9 mouse cellular contexts compared by ENCODE assay signal in the genomic region with DNA sequence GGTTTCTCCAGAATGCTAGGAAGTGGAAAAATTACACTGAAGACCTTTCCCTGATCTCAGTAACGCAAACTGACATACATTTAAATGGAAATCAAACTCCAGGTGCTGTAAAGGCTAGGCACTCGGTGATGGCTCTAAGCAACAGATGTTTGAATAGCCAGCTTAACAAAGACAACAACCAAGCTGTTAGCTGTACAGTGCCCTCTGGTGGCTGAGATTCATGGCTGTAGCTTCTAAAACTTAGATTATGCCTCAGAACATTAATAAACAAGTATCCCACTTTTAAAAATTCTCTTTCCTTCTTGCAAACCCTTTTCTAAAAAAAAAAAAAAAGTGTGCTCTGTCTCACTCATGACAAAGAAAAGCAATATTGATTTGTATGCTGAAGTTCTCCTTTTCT.
DNase-seq lines count a peak whose midpoint lies in the region; ATAC-seq and TF ChIP-seq lines count a peak whose summit lies in the region.
"Had no signal": no experiment of that assay in that cellular context is flagged by ENCODE, and none has a peak within 500 bp of the region (broad histone marks: within the 10 kb centered on the region; RNA-seq: fewer than 3 reads in every experiment).

No protein-coding gene starts in this region.

- H3K9ac ChIP-seq in neural tube, embryonic 15.5 days (replicated peaks) = no peak overlapping the region
- H3K9ac ChIP-seq: limb, embryonic 13.5 days had no signal

- H3K27ac ChIP-seq in neural tube, embryonic 15.5 days (replicated peaks) = no peak overlapping the region
- H3K27ac ChIP-seq: limb, embryonic 13.5 days had no signal

- intact Hi-C loops in gastrocnemius, postnatal 14 days (cut with DNase I; ENCODE audit: low total_unique reads) = loop anchor here (5.0 to 10.0 kb wide), 2 partner anchors 159 to 791 kb away; no protein-coding TSS in a partner anchor

- DNase-seq in gastrocnemius, adult 18-20 months (ENCODE audit: low spot score) = peak; percentile 49
- DNase-seq in gastrocnemius, postnatal 25 days = no peak
- DNase-seq in c-Kit-positive CD71-positive TER-119-positive erythroid progenitor cells, embryonic 14.5 days (ENCODE audit: low spot score) = peak; percentile 21
- peak; percentile 61 for DNase-seq in gastrocnemius, postnatal 14 days
- peak; percentile 35 to 59 for DNase-seq in layer of hippocampus, postnatal 14 days (ENCODE audit: low spot score in 2 of 2)
- DNase-seq in B cell, adult 2 months = no peak

- 0 out of 2 replicates have a peak, but pooled peaks have one; percentile 14 for ATAC-seq in neural tube, embryonic 15.5 days (ENCODE audit: low FRiP score)

- no peaks in the 10 kb centered on the region for H3K9me3 ChIP-seq in E14TG2a.4 (ENCODE audit: low read length)
- H3K9me3 ChIP-seq in neural tube, embryonic 15.5 days (replicated peaks) = no peaks in the 10 kb centered on the region
- H3K9me3 ChIP-seq: limb, embryonic 13.5 days had no signal

- peak; percentile 71 for TF ChIP-seq CTCF in E14TG2a.4 (conservative IDR thresholded peaks at IDR 0.05; ENCODE audit: low read length)

- no peaks in the 10 kb centered on the region for H3K27me3 ChIP-seq in E14TG2a.4 (ENCODE audit: insufficient read depth, low read length)
- no peaks in the 10 kb centered on the region for H3K27me3 ChIP-seq in neural tube, embryonic 15.5 days (replicated peaks)
- H3K27me3 ChIP-seq: limb, embryonic 13.5 days had no signal

- no peaks in the 10 kb centered on the region for H3K4me1 ChIP-seq in E14TG2a.4 (replicated peaks; ENCODE audit: low read depth, low read length)
- H3K4me1 ChIP-seq in neural tube, embryonic 15.5 days = peaks cover 6% of the 10 kb centered on the region; the same call in 1 of the 2 replicates

- no peaks in the 10 kb centered on the region for H3K36me3 ChIP-seq in E14TG2a.4 (ENCODE audit: insufficient read depth, low read length)
- H3K36me3 ChIP-seq in neural tube, embryonic 15.5 days = no peaks in the 10 kb centered on the region
- H3K36me3 ChIP-seq: limb, embryonic 13.5 days had no signal

- H3K4me2 ChIP-seq in neural tube, embryonic 15.5 days = no peak overlapping the region
- H3K4me2 ChIP-seq: limb, embryonic 13.5 days had no signal

- 10% methylated on average over 2 of the region's 2 CpGs for WGBS in neural tube, embryonic 15.5 days

- no peak overlapping the region for H3K4me3 ChIP-seq in E14TG2a.4 (replicated peaks; ENCODE audit: low read length)
- H3K4me3 ChIP-seq in neural tube, embryonic 15.5 days (replicated peaks) = no peak overlapping the region
- H3K4me3 ChIP-seq: limb, embryonic 13.5 days had no signal

Comparison
In these comparisons a context has a peak if more than half of its experiments do, and no peak if none do; other contexts are left out.
1. DNase-seq: peak in gastrocnemius, adult 18-20 months (single experiment), c-Kit-positive CD71-positive TER-119-positive erythroid progenitor cells, embryonic 14.5 days (single experiment), gastrocnemius, postnatal 14 days (single experiment) and layer of hippocampus, postnatal 14 days (2 of 2); none in gastrocnemius, postnatal 25 days (single experiment) and B cell, adult 2 months (0 of 2).